Mouse (Mus musculus): Measurements from ENCODE around the gene Clec10a. TPM values are rescaled to one million over a fixed set of nuclear protein-coding genes. Genes with fewer than 3 reads are reported as not detected.

Gene Clec10a
- polyA plus RNA-seq, 1 experiment from 2014 or later, result 0.72 TPM

GRCm38 (mm10) chr11:70219873-70220272 lies 63.9 kb downstream of the Clec10a start:
- WGBS, result 56% methylated on average over 7 of the region's 7 CpGs
- Histone ChIP-seq H3K27ac (replicated peaks; ENCODE audit: low read depth, low read length) (no peak overlapping the region), H3K36me3 (replicated peaks; ENCODE audit: control insufficient read depth, insufficient read depth, low read depth, low read length) (no peaks in the 10 kb centered on the region), H3K4me1 (ENCODE audit: control insufficient read depth, insufficient read depth, low read length) (no peaks in the 10 kb centered on the region; the same call in 1 of the 2 replicates), H3K27me3 (ENCODE audit: control insufficient read depth, insufficient read depth, low read length) (peaks cover 21% of the 10 kb centered on the region), H3K4me2 (ENCODE audit: low read depth, low read length) (peak overlapping the region; percentile 84), H3K4me3 (ENCODE audit: low read depth, low read length) (peak overlapping the region; percentile 54), H3K9ac (replicated peaks; ENCODE audit: low read length) (peak overlapping the region; percentile 75), H3K9me3 (replicated peaks; ENCODE audit: control insufficient read depth, low read length) (no peaks in the 10 kb centered on the region)
- ATAC-seq (replicated peaks; ENCODE audit: insufficient number of reproducible peaks, low FRiP score, low TSS enrichment, low read depth) (no peak), DNase-seq (ENCODE audit: low spot score) (no peak)

GRCm38 (mm10) chr11:70220323-70220722 lies 64.3 kb downstream of the Clec10a start:
- H3K4me3 ChIP-seq (ENCODE audit: low read depth, low read length), result peak overlapping the region; percentile 54
- H3K4me2 ChIP-seq (ENCODE audit: low read depth, low read length), result peak overlapping the region; percentile 84
- peaks cover 21% of the 10 kb centered on the region for H3K27me3 ChIP-seq (ENCODE audit: control insufficient read depth, insufficient read depth, low read length)
- H3K4me1 ChIP-seq (ENCODE audit: control insufficient read depth, insufficient read depth, low read length), result no peaks in the 10 kb centered on the region; the same call in 1 of the 2 replicates
- WGBS, result 2% methylated on average over 24 of the region's 24 CpGs
- DNase-seq (ENCODE audit: low spot score) (peak; percentile 20), ATAC-seq (replicated peaks; ENCODE audit: insufficient number of reproducible peaks, low FRiP score, low TSS enrichment, low read depth) (no peak)
- peak overlapping the region; percentile 75 for H3K9ac ChIP-seq (replicated peaks; ENCODE audit: low read length)
- no peaks in the 10 kb centered on the region for H3K9me3 ChIP-seq (replicated peaks; ENCODE audit: control insufficient read depth, low read length)
- peak overlapping the region; percentile 48 for H3K27ac ChIP-seq (replicated peaks; ENCODE audit: low read depth, low read length)
- H3K36me3 ChIP-seq (replicated peaks; ENCODE audit: control insufficient read depth, insufficient read depth, low read depth, low read length), result no peaks in the 10 kb centered on the region

Other genes with a start within 250 kb of the Clec10a start
- gene Gps2, start 242.3 kb upstream of the Clec10a start, polyA plus RNA-seq (2014; fragmentation: Nextera tagmentation; extraction: Ambion mirVana), result 76.2 and 81.8 TPM in 2 replicates
- 2,030 and 2,067 TPM in 2 replicates for gene Eif5a, start 234.2 kb upstream of the Clec10a start, polyA plus RNA-seq (2014; fragmentation: Nextera tagmentation; extraction: Ambion mirVana)
- 5.5 and 6.6 TPM in 2 replicates for gene Ybx2, start 220.4 kb upstream of the Clec10a start, polyA plus RNA-seq (2014; fragmentation: Nextera tagmentation; extraction: Ambion mirVana)
- gene Slc2a4, start 208.0 kb upstream of the Clec10a start, polyA plus RNA-seq (2014; fragmentation: Nextera tagmentation; extraction: Ambion mirVana), result 20.2 and 20.5 TPM in 2 replicates
- gene Cldn7, start 191.4 kb upstream of the Clec10a start, polyA plus RNA-seq (2014; fragmentation: Nextera tagmentation; extraction: Ambion mirVana), result 17.1 and 22.0 TPM in 2 replicates
- gene Ctdnep1, start 175.0 kb upstream of the Clec10a start, polyA plus RNA-seq (2014; fragmentation: Nextera tagmentation; extraction: Ambion mirVana), result 26.2 and 26.5 TPM in 2 replicates
- gene Elp5, start 173.7 kb upstream of the Clec10a start, polyA plus RNA-seq (2014; fragmentation: Nextera tagmentation; extraction: Ambion mirVana), result 156 and 157 TPM in 2 replicates
- gene Gabarap, start 165.1 kb upstream of the Clec10a start, polyA plus RNA-seq (2014; fragmentation: Nextera tagmentation; extraction: Ambion mirVana), result 474 and 509 TPM in 2 replicates
- 57.7 and 58.0 TPM in 2 replicates for gene Phf23, start 160.4 kb upstream of the Clec10a start, polyA plus RNA-seq (2014; fragmentation: Nextera tagmentation; extraction: Ambion mirVana)
- 34.9 and 35.7 TPM in 2 replicates for gene Dvl2, start 155.6 kb upstream of the Clec10a start, polyA plus RNA-seq (2014; fragmentation: Nextera tagmentation; extraction: Ambion mirVana)
- gene Acadvl, start 140.8 kb upstream of the Clec10a start, polyA plus RNA-seq (2014; fragmentation: Nextera tagmentation; extraction: Ambion mirVana), result 54.2 and 57.6 TPM in 2 replicates
- gene Dlg4, start 139.3 kb upstream of the Clec10a start, polyA plus RNA-seq (2014; fragmentation: Nextera tagmentation; extraction: Ambion mirVana), result 7.6 and 11.2 TPM in 2 replicates
- 0.46 and 0.95 TPM in 2 replicates for gene Asgr1, start 102.1 kb upstream of the Clec10a start, polyA plus RNA-seq (2014; fragmentation: Nextera tagmentation; extraction: Ambion mirVana)
- gene Asgr2, start 63.6 kb upstream of the Clec10a start, polyA plus RNA-seq (2014; fragmentation: Nextera tagmentation; extraction: Ambion mirVana), result not detected in 2 replicates
- 0.39 TPM in 1 of 2 replicates, not detected in the other for gene Mgl2, start 25.9 kb upstream of the Clec10a start, polyA plus RNA-seq (2014; fragmentation: Nextera tagmentation; extraction: Ambion mirVana)
- gene Slc16a11, start 56.6 kb downstream of the Clec10a start, polyA plus RNA-seq (2014; fragmentation: Nextera tagmentation; extraction: Ambion mirVana), result 0.81 TPM in 1 of 2 replicates, not detected in the other
- 8.5 and 13.4 TPM in 2 replicates for gene Slc16a13, start 64.9 kb downstream of the Clec10a start, polyA plus RNA-seq (2014; fragmentation: Nextera tagmentation; extraction: Ambion mirVana)
- gene Bcl6b, start 73.6 kb downstream of the Clec10a start, polyA plus RNA-seq (2014; fragmentation: Nextera tagmentation; extraction: Ambion mirVana), result 6.7 and 6.9 TPM in 2 replicates
- 195 and 211 TPM in 2 replicates for gene 0610010K14Rik, start 81.7 kb downstream of the Clec10a start, polyA plus RNA-seq (2014; fragmentation: Nextera tagmentation; extraction: Ambion mirVana)
- 7.5 and 9.1 TPM in 2 replicates for gene Gm21988, start 83.6 kb downstream of the Clec10a start, polyA plus RNA-seq (2014; fragmentation: Nextera tagmentation; extraction: Ambion mirVana)
- 103 and 110 TPM in 2 replicates for gene Rnasek, start 83.6 kb downstream of the Clec10a start, polyA plus RNA-seq (2014; fragmentation: Nextera tagmentation; extraction: Ambion mirVana)
- 3.2 and 4.1 TPM in 2 replicates for gene Alox12, start 99.2 kb downstream of the Clec10a start, polyA plus RNA-seq (2014; fragmentation: Nextera tagmentation; extraction: Ambion mirVana)
- 0.14 and 0.43 TPM in 2 replicates for gene Alox12e, start 166.4 kb downstream of the Clec10a start, polyA plus RNA-seq (2014; fragmentation: Nextera tagmentation; extraction: Ambion mirVana)
- 0.34 and 0.84 TPM in 2 replicates for gene Alox15, start 195.8 kb downstream of the Clec10a start, polyA plus RNA-seq (2014; fragmentation: Nextera tagmentation; extraction: Ambion mirVana)